Mouse (Mus musculus): Measurements from ENCODE around the gene Cdh4. TPM values are rescaled to one million over a fixed set of nuclear protein-coding genes. Genes with fewer than 3 reads are reported as not detected.
A peak's percentile ranks its signal among the peaks of the same experiment; 100 is the strongest.

Cdh4 gene
- polyA plus RNA-seq, 1 experiment = 9.3 TPM

DNA sequence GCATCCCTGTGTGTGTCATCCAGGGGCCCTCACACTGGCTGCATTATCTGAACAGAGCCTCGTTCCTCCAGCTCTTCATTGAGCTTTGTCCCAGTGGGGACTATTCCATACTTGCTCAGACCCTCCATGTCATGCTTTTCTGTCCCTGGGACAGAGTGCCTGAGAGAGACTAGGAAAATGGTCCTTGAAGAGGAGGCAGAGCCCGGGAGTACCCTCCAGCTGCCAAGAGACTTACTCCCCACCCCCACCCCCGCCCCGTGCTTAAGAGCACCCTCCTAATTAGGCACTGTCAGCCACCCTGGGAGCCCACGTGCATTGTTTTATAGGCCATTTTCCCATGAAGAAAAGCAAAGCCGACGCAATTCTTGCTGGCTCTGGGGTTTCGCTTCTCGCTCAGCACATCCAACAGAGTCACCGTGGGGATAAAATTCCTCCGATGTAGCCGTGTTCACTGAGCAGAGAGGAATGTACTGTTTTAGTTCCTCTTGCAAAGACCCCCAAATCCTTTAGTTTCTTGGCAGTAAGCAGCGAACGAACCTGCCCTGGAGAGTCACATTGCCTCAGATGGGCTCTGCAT, 76.3 kb downstream of the Cdh4 start:
- WGBS = 52% methylated on average over 14 of the region's 14 CpGs
- no peak overlapping the region for H3K4me3 ChIP-seq (replicated peaks; ENCODE audit: insufficient read depth, low read depth, low read length)
- H3K27ac ChIP-seq (ENCODE audit: insufficient read depth, low read length) = no peak overlapping the region
- peaks cover 3% of the 10 kb centered on the region for H3K4me1 ChIP-seq (ENCODE audit: control insufficient read depth, insufficient read depth, low read length)
- no peak for TF ChIP-seq POLR2A (IDR thresholded peaks at IDR 0.05; ENCODE audit: borderline replicate concordance, insufficient read depth, low read length)
- TF ChIP-seq CTCF (IDR thresholded peaks at IDR 0.05; ENCODE audit: borderline replicate concordance, insufficient read depth, low read depth, low read length) = no peak
- no peaks in the 10 kb centered on the region for H3K27me3 ChIP-seq (ENCODE audit: control insufficient read depth, insufficient read depth, low read length)
- no peak for DNase-seq

- Histone ChIP-seq H3K27ac (ENCODE audit: insufficient read depth, low read length) (no peak overlapping the region), H3K4me3 (replicated peaks; ENCODE audit: insufficient read depth, low read depth, low read length) (no peak overlapping the region), H3K4me1 (ENCODE audit: control insufficient read depth, insufficient read depth, low read length) (peaks cover 3% of the 10 kb centered on the region), H3K27me3 (ENCODE audit: control insufficient read depth, insufficient read depth, low read length) (no peaks in the 10 kb centered on the region)
- 84% methylated on average over 7 of the region's 7 CpGs for WGBS
- TF ChIP-seq POLR2A (IDR thresholded peaks at IDR 0.05; ENCODE audit: borderline replicate concordance, insufficient read depth, low read length) = no peak
- TF ChIP-seq CTCF (IDR thresholded peaks at IDR 0.05; ENCODE audit: borderline replicate concordance, insufficient read depth, low read depth, low read length) = no peak
- no peak for DNase-seq
Observed at GRCm38 (mm10) chr2:179519161-179519560, 76.9 kb downstream of the Cdh4 start.

- Histone ChIP-seq H3K4me3 (replicated peaks; ENCODE audit: insufficient read depth, low read depth, low read length) (no peak overlapping the region), H3K27me3 (ENCODE audit: control insufficient read depth, insufficient read depth, low read length) (no peaks in the 10 kb centered on the region), H3K4me1 (ENCODE audit: control insufficient read depth, insufficient read depth, low read length) (peaks cover 3% of the 10 kb centered on the region), H3K27ac (ENCODE audit: insufficient read depth, low read length) (no peak overlapping the region)
- 89% methylated on average over 7 of the region's 7 CpGs for WGBS
- no peak for TF ChIP-seq POLR2A (IDR thresholded peaks at IDR 0.05; ENCODE audit: borderline replicate concordance, insufficient read depth, low read length)
- no peak for TF ChIP-seq CTCF (IDR thresholded peaks at IDR 0.05; ENCODE audit: borderline replicate concordance, insufficient read depth, low read depth, low read length)
- DNase-seq = no peak
Observed at GRCm38 (mm10) chr2:179519931-179520330, 77.7 kb downstream of the Cdh4 start.

DNA sequence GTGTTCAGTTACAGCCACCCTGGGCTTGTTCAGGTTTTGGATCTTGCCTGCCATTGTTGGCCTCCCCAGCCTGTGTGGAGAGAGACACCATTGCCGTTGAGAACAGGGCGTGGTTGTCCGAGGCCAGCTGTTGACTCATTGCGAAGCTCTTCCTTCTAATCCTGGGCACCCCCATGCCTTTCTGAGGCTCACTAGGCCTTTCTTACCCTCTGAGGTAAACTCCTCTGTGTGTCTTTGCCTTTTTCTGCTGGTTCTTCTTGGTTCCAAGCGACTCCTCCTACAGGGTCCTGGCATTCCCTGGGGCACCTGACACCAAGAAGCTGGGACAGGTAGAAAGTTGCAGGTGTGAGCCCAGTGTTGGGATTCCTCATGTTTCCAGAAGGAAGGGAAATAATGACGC, 78.7 kb downstream of the Cdh4 start:
- H3K27me3 ChIP-seq (ENCODE audit: control insufficient read depth, insufficient read depth, low read length) = no peaks in the 10 kb centered on the region
- 97% methylated on average over 6 of the region's 6 CpGs for WGBS
- no peak overlapping the region for H3K4me3 ChIP-seq (replicated peaks; ENCODE audit: insufficient read depth, low read depth, low read length)
- peaks cover 3% of the 10 kb centered on the region for H3K4me1 ChIP-seq (ENCODE audit: control insufficient read depth, insufficient read depth, low read length)
- no peak for TF ChIP-seq CTCF (IDR thresholded peaks at IDR 0.05; ENCODE audit: borderline replicate concordance, insufficient read depth, low read depth, low read length)
- TF ChIP-seq POLR2A (IDR thresholded peaks at IDR 0.05; ENCODE audit: borderline replicate concordance, insufficient read depth, low read length) = no peak
- no peak overlapping the region for H3K27ac ChIP-seq (ENCODE audit: insufficient read depth, low read length)
- DNase-seq = no peak

- Histone ChIP-seq H3K27me3 (ENCODE audit: control insufficient read depth, insufficient read depth, low read length) (no peaks in the 10 kb centered on the region), H3K27ac (ENCODE audit: insufficient read depth, low read length) (no peak overlapping the region), H3K4me1 (ENCODE audit: control insufficient read depth, insufficient read depth, low read length) (peaks cover 3% of the 10 kb centered on the region), H3K4me3 (replicated peaks; ENCODE audit: insufficient read depth, low read depth, low read length) (no peak overlapping the region)
- no peak for TF ChIP-seq POLR2A (IDR thresholded peaks at IDR 0.05; ENCODE audit: borderline replicate concordance, insufficient read depth, low read length)
- TF ChIP-seq CTCF (IDR thresholded peaks at IDR 0.05; ENCODE audit: borderline replicate concordance, insufficient read depth, low read depth, low read length) = no peak
- WGBS = 92% methylated on average over 5 of the region's 5 CpGs
- no peak for DNase-seq
Observed at GRCm38 (mm10) chr2:179521444-179521843, 79.2 kb downstream of the Cdh4 start.

DNA sequence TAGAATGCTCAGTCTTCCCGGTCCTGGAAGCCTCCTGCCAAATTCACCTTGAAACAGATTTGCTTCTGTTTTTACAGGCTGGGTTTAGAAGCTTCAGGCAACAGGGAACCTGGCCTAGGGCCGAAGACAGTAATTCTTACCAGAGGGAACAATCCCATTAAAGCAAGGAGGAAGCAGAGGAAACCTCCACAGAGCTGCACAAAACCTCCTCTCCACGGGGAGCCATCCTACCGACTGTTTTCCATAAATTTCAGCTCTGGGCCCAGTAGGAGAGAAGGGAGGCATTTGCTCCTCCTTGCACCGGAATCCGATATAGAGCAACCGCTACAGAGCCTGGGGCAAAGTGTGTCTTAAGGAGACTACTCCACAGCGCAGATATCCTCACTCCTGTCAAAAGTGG, 79.9 kb downstream of the Cdh4 start:
- no peak for TF ChIP-seq POLR2A (IDR thresholded peaks at IDR 0.05; ENCODE audit: borderline replicate concordance, insufficient read depth, low read length)
- no peak for TF ChIP-seq CTCF (IDR thresholded peaks at IDR 0.05; ENCODE audit: borderline replicate concordance, insufficient read depth, low read depth, low read length)
- peaks cover 3% of the 10 kb centered on the region for H3K4me1 ChIP-seq (ENCODE audit: control insufficient read depth, insufficient read depth, low read length)
- peak; percentile 37 to 51 for DNase-seq
- no peaks in the 10 kb centered on the region for H3K27me3 ChIP-seq (ENCODE audit: control insufficient read depth, insufficient read depth, low read length)
- WGBS = 23% methylated on average over 8 of the region's 8 CpGs
- no peak overlapping the region for H3K4me3 ChIP-seq (replicated peaks; ENCODE audit: insufficient read depth, low read depth, low read length)
- no peak overlapping the region for H3K27ac ChIP-seq (ENCODE audit: insufficient read depth, low read length)

DNA sequence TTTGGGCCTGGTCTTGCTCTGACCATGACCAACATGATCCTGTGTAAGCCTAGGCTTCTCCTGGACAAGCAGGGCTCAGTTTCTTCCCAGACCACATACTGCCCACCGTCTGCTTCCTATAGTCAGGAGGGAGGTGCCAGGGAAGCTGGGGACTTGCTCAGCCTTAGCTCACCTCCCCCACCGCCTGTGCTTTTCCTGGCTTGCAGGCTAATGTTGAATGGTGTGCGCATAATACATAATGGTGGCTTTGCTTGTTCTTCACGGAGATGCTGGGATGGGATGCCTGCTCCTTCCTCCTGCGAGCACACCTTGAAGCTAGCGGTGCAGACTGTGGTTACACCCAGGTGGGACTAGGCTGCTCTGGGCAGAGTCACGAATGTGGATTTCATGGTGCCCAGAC, 84.7 kb downstream of the Cdh4 start:
- H3K4me3 ChIP-seq (replicated peaks; ENCODE audit: insufficient read depth, low read depth, low read length) = no peak overlapping the region
- DNase-seq = no peak
- no peaks in the 10 kb centered on the region for H3K27me3 ChIP-seq (ENCODE audit: control insufficient read depth, insufficient read depth, low read length)
- H3K4me1 ChIP-seq (ENCODE audit: control insufficient read depth, insufficient read depth, low read length) = peaks cover 18% of the 10 kb centered on the region
- 70% methylated on average over 7 of the region's 7 CpGs for WGBS
- TF ChIP-seq POLR2A (IDR thresholded peaks at IDR 0.05; ENCODE audit: borderline replicate concordance, insufficient read depth, low read length) (no peak), CTCF (IDR thresholded peaks at IDR 0.05; ENCODE audit: borderline replicate concordance, insufficient read depth, low read depth, low read length) (no peak)
- H3K27ac ChIP-seq (ENCODE audit: insufficient read depth, low read length) = no peak overlapping the region

GRCm38 (mm10) chr2:179530436-179531040, 88.3 kb downstream of the Cdh4 start:
- peak; percentile 78 to 85 for DNase-seq
- Histone ChIP-seq H3K27me3 (ENCODE audit: control insufficient read depth, insufficient read depth, low read length) (no peaks in the 10 kb centered on the region), H3K4me1 (ENCODE audit: control insufficient read depth, insufficient read depth, low read length) (peaks cover 30% of the 10 kb centered on the region), H3K4me3 (replicated peaks; ENCODE audit: insufficient read depth, low read depth, low read length) (no peak overlapping the region), H3K27ac (ENCODE audit: insufficient read depth, low read length) (peak overlapping the region; percentile 20; the same call in 1 of the 2 replicates)
- no peak for TF ChIP-seq POLR2A (IDR thresholded peaks at IDR 0.05; ENCODE audit: borderline replicate concordance, insufficient read depth, low read length)
- TF ChIP-seq CTCF (IDR thresholded peaks at IDR 0.05; ENCODE audit: borderline replicate concordance, insufficient read depth, low read depth, low read length) = no peak
- 7% methylated on average over 7 of the region's 7 CpGs for WGBS

Data from cerebellum, adult 2 months (tissue).